Mouse (Mus musculus): ENCODE results near the gene Pcp4l1.

GRCm38 (mm10) chr1:171205704-171206493 lies 9.8 kb upstream of the Pcp4l1 start:
- TF ChIP-seq CTCF (IDR thresholded peaks at IDR 0.05; ENCODE audit: borderline replicate concordance, insufficient read depth, low read length) (no peak), POLR2A (IDR thresholded peaks at IDR 0.05; ENCODE audit: low read depth, low read length) (no peak)
